Comparison of ENCODE assay signal across 18 mouse cellular contexts in the genomic region with DNA sequence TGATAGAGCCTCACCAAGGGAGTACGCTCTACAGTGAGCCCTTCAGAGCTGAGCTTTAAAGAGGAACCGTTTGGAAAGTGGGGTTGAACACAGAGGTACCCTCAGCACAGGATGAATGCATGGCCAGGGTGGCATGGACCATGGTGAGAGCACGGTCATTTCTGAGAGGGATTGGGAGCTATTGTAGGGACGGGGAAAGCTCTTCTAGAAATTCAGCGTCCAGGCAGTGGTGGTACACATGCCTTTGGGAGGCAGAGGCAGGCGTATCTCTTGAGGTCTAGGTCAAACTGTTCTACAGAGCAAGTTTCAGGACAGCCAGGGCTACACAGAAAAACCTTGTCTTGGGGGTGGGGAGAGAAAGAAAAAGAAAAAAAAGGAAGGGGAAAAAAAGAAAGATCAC. TPM values are rescaled to one million over a fixed set of nuclear protein-coding genes. Genes with fewer than 3 reads are reported as not detected.
DNase-seq lines count a peak whose midpoint lies in the region; ATAC-seq and TF ChIP-seq lines count a peak whose summit lies in the region.
"Had no signal": no experiment of that assay in that cellular context is flagged by ENCODE, and none has a peak within 500 bp of the region (broad histone marks: within the 10 kb centered on the region; RNA-seq: fewer than 3 reads in every experiment).

No protein-coding gene starts in this region.

- no peak for ATAC-seq in midbrain, embryonic 14.5 days (ENCODE audit: low FRiP score, low TSS enrichment)
- no peak for ATAC-seq in liver, postnatal 0 days
- ATAC-seq: inflammation-experienced regulatory T-cells, adult 6 months; midbrain, embryonic 13.5 days had no signal

- H3K9me3 ChIP-seq in heart, embryonic 10.5 days = no peaks in the 10 kb centered on the region
- H3K9me3 ChIP-seq in midbrain, embryonic 10.5 days (replicated peaks) = no peaks in the 10 kb centered on the region
- no peaks in the 10 kb centered on the region for H3K9me3 ChIP-seq in midbrain, embryonic 14.5 days (ENCODE audit: control insufficient read depth, low read length)
- H3K9me3 ChIP-seq in liver, postnatal 0 days (ENCODE audit: low read length) = no peaks in the 10 kb centered on the region
- H3K9me3 ChIP-seq: embryonic facial prominence, embryonic 12.5 days; forebrain, embryonic 12.5 days; midbrain, embryonic 13.5 days had no signal

- H3K36me3 ChIP-seq in heart, embryonic 10.5 days = peaks cover 72% of the 10 kb centered on the region
- peaks cover 79% of the 10 kb centered on the region for H3K36me3 ChIP-seq in midbrain, embryonic 10.5 days
- H3K36me3 ChIP-seq in midbrain, embryonic 14.5 days (ENCODE audit: control insufficient read depth, insufficient read depth, low read length) = peaks cover 56% of the 10 kb centered on the region
- peaks cover 40% of the 10 kb centered on the region for H3K36me3 ChIP-seq in liver, postnatal 0 days (replicated peaks; ENCODE audit: insufficient read depth, low read length)

- no peak for TF ChIP-seq CTCF in bone marrow, adult 2 months (IDR thresholded peaks at IDR 0.05; ENCODE audit: control insufficient read depth, insufficient read depth, low read length)
- no peak for TF ChIP-seq CTCF in liver, postnatal 0 days (IDR thresholded peaks at IDR 0.05; ENCODE audit: low read depth)

- TF ChIP-seq EP300 in liver, postnatal 0 days (IDR thresholded peaks at IDR 0.05; ENCODE audit: low read depth) = no peak

- no peak overlapping the region for H3K9ac ChIP-seq in midbrain, embryonic 14.5 days (replicated peaks; ENCODE audit: low read length)
- peak overlapping the region; percentile 65 for H3K9ac ChIP-seq in liver, postnatal 0 days (replicated peaks)
- H3K9ac ChIP-seq: embryonic facial prominence, embryonic 12.5 days; forebrain, embryonic 12.5 days had no signal

- H3K4me2 ChIP-seq in midbrain, embryonic 14.5 days (ENCODE audit: low read length) = no peak overlapping the region
- H3K4me2 ChIP-seq in liver, postnatal 0 days (ENCODE audit: low read depth, low read length) = peak overlapping the region; percentile 77
- H3K4me2 ChIP-seq: embryonic facial prominence, embryonic 12.5 days had no signal

- H3K4me3 ChIP-seq in heart, embryonic 10.5 days = no peak overlapping the region
- no peak overlapping the region for H3K4me3 ChIP-seq in midbrain, embryonic 10.5 days
- no peak overlapping the region for H3K4me3 ChIP-seq in midbrain, embryonic 14.5 days (replicated peaks; ENCODE audit: low read depth, low read length)
- H3K4me3 ChIP-seq in bone marrow, adult 2 months (replicated peaks; ENCODE audit: control insufficient read depth, low read depth, low read length) = no peak overlapping the region
- no peak overlapping the region for H3K4me3 ChIP-seq in liver, postnatal 0 days (ENCODE audit: low read depth, low read length)
- H3K4me3 ChIP-seq: embryonic facial prominence, embryonic 12.5 days; forebrain, embryonic 12.5 days; left cerebral cortex, adult 2 months had no signal

- H3K27ac ChIP-seq in heart, embryonic 10.5 days = peak overlapping the region; percentile 96; the same call in 1 of the 2 replicates
- peak overlapping the region; percentile 43; the same call in 1 of the 2 replicates for H3K27ac ChIP-seq in midbrain, embryonic 10.5 days (replicated peaks)
- H3K27ac ChIP-seq in midbrain, embryonic 14.5 days (replicated peaks; ENCODE audit: low read depth, low read length) = no peak overlapping the region
- peak overlapping the region; percentile 36 for H3K27ac ChIP-seq in bone marrow, adult 2 months (ENCODE audit: control insufficient read depth, insufficient read depth, low read depth, low read length, poor library complexity)
- peak overlapping the region; percentile 84 for H3K27ac ChIP-seq in liver, postnatal 0 days (ENCODE audit: low read depth)
- H3K27ac ChIP-seq: embryonic facial prominence, embryonic 12.5 days; midbrain, embryonic 13.5 days had no signal

- H3K27me3 ChIP-seq in heart, embryonic 10.5 days (ENCODE audit: insufficient read depth, poor library complexity, severe bottlenecking) = no peaks in the 10 kb centered on the region
- H3K27me3 ChIP-seq in midbrain, embryonic 10.5 days (ENCODE audit: low read depth, poor library complexity, severe bottlenecking) = no peaks in the 10 kb centered on the region
- no peaks in the 10 kb centered on the region for H3K27me3 ChIP-seq in midbrain, embryonic 14.5 days (ENCODE audit: control insufficient read depth, insufficient read depth, low read length)
- no peaks in the 10 kb centered on the region for H3K27me3 ChIP-seq in liver, postnatal 0 days (ENCODE audit: insufficient read depth, low read length)
- H3K27me3 ChIP-seq: embryonic facial prominence, embryonic 12.5 days; forebrain, embryonic 12.5 days; midbrain, embryonic 13.5 days had no signal

- TF ChIP-seq POLR2A in bone marrow, adult 2 months (IDR thresholded peaks at IDR 0.05; ENCODE audit: borderline replicate concordance, control insufficient read depth, low read depth, low read length) = no peak

- 90% methylated on average over 6 of the region's 6 CpGs for WGBS in heart, embryonic 10.5 days
- WGBS in midbrain, embryonic 10.5 days = 93% methylated on average over 6 of the region's 6 CpGs
- WGBS in midbrain, embryonic 14.5 days = 95% methylated on average over 6 of the region's 6 CpGs
- 60% methylated on average over 6 of the region's 6 CpGs for WGBS in bone marrow, adult 2 months
- WGBS in liver, postnatal 0 days (ENCODE audit: insufficient replicate concordance) = 76% methylated on average over 6 of the region's 6 CpGs

- no peak for DNase-seq in heart, embryonic 10.5 days (ENCODE audit: low spot score)
- DNase-seq in heart, adult 9 months (ENCODE audit: low spot score in 2 of 2) = no peak
- DNase-seq in midbrain, embryonic 10.5 days (ENCODE audit: low spot score) = no peak
- no peak for DNase-seq in midbrain, embryonic 14.5 days
- no peak for DNase-seq in liver, postnatal 0 days
- no peak for DNase-seq in lung, postnatal 10 days
- DNase-seq: cerebellum, adult 11 months; cerebellum, postnatal 36 days; right cerebral cortex, postnatal 25 days had no signal

- peaks cover 86% of the 10 kb centered on the region for H3K4me1 ChIP-seq in heart, embryonic 10.5 days
- H3K4me1 ChIP-seq in midbrain, embryonic 10.5 days = peaks cover 72% of the 10 kb centered on the region
- peaks cover 42% of the 10 kb centered on the region for H3K4me1 ChIP-seq in midbrain, embryonic 14.5 days (ENCODE audit: control insufficient read depth, insufficient read depth, low read length)
- H3K4me1 ChIP-seq in bone marrow, adult 2 months (ENCODE audit: control insufficient read depth, insufficient read depth, low read length) = peaks cover 17% of the 10 kb centered on the region
- H3K4me1 ChIP-seq in liver, postnatal 0 days (ENCODE audit: insufficient read depth) = peaks cover 76% of the 10 kb centered on the region

RNA-seq across cellular contexts. Expression of gene Ppp1r9b, which starts 6.1 kb away (rescaled TPM):
- polyA plus RNA-seq in heart, embryonic 10.5 days (2016; fragmentation: Nextera tagmentation; extraction: Ambion mirVana) = 8.5 and 12.5 TPM in 2 replicates
- polyA plus RNA-seq in midbrain, embryonic 10.5 days (2016; fragmentation: Nextera tagmentation; extraction: Ambion mirVana) = 8.6 and 9.0 TPM in 2 replicates
- 27.1 and 27.6 TPM in 2 replicates for polyA plus RNA-seq in midbrain, embryonic 14.5 days (2014; fragmentation: Nextera tagmentation; extraction: Ambion mirVana)
- polyA plus RNA-seq in bone marrow, adult 2 months (2011; ENCODE audit: insufficient read depth, insufficient read length, low replicate concordance, missing spikeins) = 68.1 and 73.2 TPM in 2 replicates
- 5.7 and 6.1 TPM in 2 replicates for polyA plus RNA-seq in liver, postnatal 0 days (2015; fragmentation: Nextera tagmentation; extraction: Ambion mirVana)

RNA-seq across cellular contexts. Expression of gene Samd14, which starts 12.7 kb away (rescaled TPM):
- polyA plus RNA-seq in heart, embryonic 10.5 days (2016; fragmentation: Nextera tagmentation; extraction: Ambion mirVana) = 15.1 and 18.8 TPM in 2 replicates
- polyA plus RNA-seq in midbrain, embryonic 10.5 days (2016; fragmentation: Nextera tagmentation; extraction: Ambion mirVana) = 40.8 and 58.6 TPM in 2 replicates
- 135 and 152 TPM in 2 replicates for polyA plus RNA-seq in midbrain, embryonic 14.5 days (2014; fragmentation: Nextera tagmentation; extraction: Ambion mirVana)
- 54.0 and 80.3 TPM in 2 replicates for polyA plus RNA-seq in bone marrow, adult 2 months (2011; ENCODE audit: insufficient read depth, insufficient read length, low replicate concordance, missing spikeins)
- polyA plus RNA-seq in liver, postnatal 0 days (2015; fragmentation: Nextera tagmentation; extraction: Ambion mirVana) = 14.5 and 16.1 TPM in 2 replicates

RNA-seq across cellular contexts. Expression of gene Sgca, which starts 20.9 kb away (rescaled TPM):
- polyA plus RNA-seq in heart, embryonic 10.5 days (2016; fragmentation: Nextera tagmentation; extraction: Ambion mirVana) = 12.5 and 25.8 TPM in 2 replicates
- 0.20 TPM in 1 of 2 replicates, not detected in the other for polyA plus RNA-seq in midbrain, embryonic 10.5 days (2016; fragmentation: Nextera tagmentation; extraction: Ambion mirVana)
- not detected in 2 replicates for polyA plus RNA-seq in midbrain, embryonic 14.5 days (2014; fragmentation: Nextera tagmentation; extraction: Ambion mirVana)
- polyA plus RNA-seq in bone marrow, adult 2 months (2011; ENCODE audit: insufficient read depth, insufficient read length, low replicate concordance, missing spikeins) = not detected in 2 replicates
- polyA plus RNA-seq in liver, postnatal 0 days (2015; fragmentation: Nextera tagmentation; extraction: Ambion mirVana) = 0.13 and 0.96 TPM in 2 replicates
- polyA plus RNA-seq: forebrain, embryonic 12.5 days; inflammation-experienced regulatory T-cells, adult 6 months had no signal

RNA-seq across cellular contexts. Expression of gene Hils1, which starts 29.6 kb away (rescaled TPM):
- polyA plus RNA-seq in heart, embryonic 10.5 days (2016; fragmentation: Nextera tagmentation; extraction: Ambion mirVana) = 0.22 TPM in 1 of 2 replicates, not detected in the other
- not detected in 2 replicates for polyA plus RNA-seq in midbrain, embryonic 10.5 days (2016; fragmentation: Nextera tagmentation; extraction: Ambion mirVana)
- not detected in 2 replicates for polyA plus RNA-seq in midbrain, embryonic 14.5 days (2014; fragmentation: Nextera tagmentation; extraction: Ambion mirVana)
- polyA plus RNA-seq in bone marrow, adult 2 months (2011; ENCODE audit: insufficient read depth, insufficient read length, low replicate concordance, missing spikeins) = not detected in 2 replicates
- not detected in 2 replicates for polyA plus RNA-seq in liver, postnatal 0 days (2015; fragmentation: Nextera tagmentation; extraction: Ambion mirVana)
- polyA plus RNA-seq: C2C12; embryonic facial prominence, embryonic 12.5 days; forebrain, embryonic 12.5 days; inflammation-experienced regulatory T-cells, adult 6 months; kidney, embryonic 14.5 days; midbrain, embryonic 13.5 days; stomach, embryonic 14.5 days had no signal

RNA-seq across cellular contexts. Expression of gene Pdk2, which starts 44.2 kb away (rescaled TPM):
- polyA plus RNA-seq in heart, embryonic 10.5 days (2016; fragmentation: Nextera tagmentation; extraction: Ambion mirVana) = 27.4 and 41.1 TPM in 2 replicates
- polyA plus RNA-seq in midbrain, embryonic 10.5 days (2016; fragmentation: Nextera tagmentation; extraction: Ambion mirVana) = 9.7 and 15.3 TPM in 2 replicates
- 21.5 and 22.7 TPM in 2 replicates for polyA plus RNA-seq in midbrain, embryonic 14.5 days (2014; fragmentation: Nextera tagmentation; extraction: Ambion mirVana)
- polyA plus RNA-seq in bone marrow, adult 2 months (2011; ENCODE audit: insufficient read depth, insufficient read length, low replicate concordance, missing spikeins) = 3.2 and 8.1 TPM in 2 replicates
- polyA plus RNA-seq in liver, postnatal 0 days (2015; fragmentation: Nextera tagmentation; extraction: Ambion mirVana) = 16.2 and 17.3 TPM in 2 replicates
